Mouse (Mus musculus): ENCODE data around the gene Gps2. TPM values are rescaled to one million over a fixed set of nuclear protein-coding genes. Genes with fewer than 3 reads are reported as not detected.

Gene Gps2
- polyA plus RNA-seq (2015; fragmentation: Nextera tagmentation; extraction: Ambion mirVana) = 50.1 and 51.2 TPM in 2 replicates

DNA sequence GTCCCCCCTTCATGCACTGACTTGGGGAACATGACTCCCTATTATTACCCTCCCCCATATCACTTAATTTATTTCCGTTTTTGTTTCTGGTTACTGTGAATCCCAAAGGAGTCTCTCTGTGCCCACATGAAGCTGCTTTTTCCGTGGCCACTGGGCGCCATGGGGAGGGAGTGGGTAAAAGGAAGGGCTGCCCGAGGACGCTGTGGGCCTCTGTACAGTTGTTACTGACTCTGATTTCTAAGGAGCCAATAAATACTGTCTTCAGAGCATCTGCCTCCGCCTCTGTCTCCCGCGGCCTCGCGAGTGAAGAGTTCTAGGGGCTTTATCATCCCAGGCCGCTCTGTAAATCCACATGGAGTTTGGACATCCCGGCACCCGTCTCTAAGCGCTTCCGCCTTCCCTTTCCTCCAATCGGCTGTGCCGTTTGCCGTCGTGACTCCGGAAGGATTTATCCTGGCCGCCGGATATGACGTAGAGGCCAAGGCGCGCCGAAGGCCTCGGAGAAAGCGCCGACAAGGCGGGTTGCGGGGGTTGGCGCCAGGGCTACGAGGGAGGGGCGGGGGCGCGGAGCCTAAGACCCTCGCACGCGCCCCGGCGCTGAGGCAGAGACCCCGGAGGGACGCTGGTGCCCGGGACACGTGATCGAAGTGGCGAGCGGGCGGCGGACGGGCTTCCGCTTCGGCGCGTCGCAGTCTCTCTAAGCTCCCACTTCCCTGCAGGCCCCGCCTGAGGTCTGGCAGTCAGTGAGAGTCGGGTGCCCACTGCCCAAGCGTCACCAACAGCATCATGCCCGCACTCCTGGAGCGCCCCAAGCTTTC, at the start of gene Gps2:
Gene Gps2 (plus strand): TSS at position 335 of the 818 bp plus-strand sequence.
- ATAC-seq (replicated peaks; ENCODE audit: extremely low read depth, insufficient read depth, low FRiP score) = peak; percentile 88
- Histone ChIP-seq H3K9ac (ENCODE audit: low read length) (peak within 1 kb of the TSS; percentile 94), H3K4me2 (ENCODE audit: low read depth, low read length) (peak within 1 kb of the TSS; percentile 99), H3K27me3 (ENCODE audit: control insufficient read depth, insufficient read depth, low read length) (no peaks in the 10 kb centered on the region), H3K9me3 (replicated peaks; ENCODE audit: control insufficient read depth, low read length) (no peaks in the 10 kb centered on the region), H3K4me1 (ENCODE audit: control insufficient read depth, insufficient read depth, low read length) (peaks cover 32% of the 10 kb centered on the region), H3K4me3 (ENCODE audit: low read length) (peak within 1 kb of the TSS; percentile 97), H3K27ac (ENCODE audit: low read length) (peak within 1 kb of the TSS; percentile 91), H3K36me3 (ENCODE audit: control insufficient read depth, insufficient read depth) (peaks cover 68% of the 10 kb centered on the region)
- 2% methylated on average over 61 of the region's 61 CpGs for WGBS

DNA sequence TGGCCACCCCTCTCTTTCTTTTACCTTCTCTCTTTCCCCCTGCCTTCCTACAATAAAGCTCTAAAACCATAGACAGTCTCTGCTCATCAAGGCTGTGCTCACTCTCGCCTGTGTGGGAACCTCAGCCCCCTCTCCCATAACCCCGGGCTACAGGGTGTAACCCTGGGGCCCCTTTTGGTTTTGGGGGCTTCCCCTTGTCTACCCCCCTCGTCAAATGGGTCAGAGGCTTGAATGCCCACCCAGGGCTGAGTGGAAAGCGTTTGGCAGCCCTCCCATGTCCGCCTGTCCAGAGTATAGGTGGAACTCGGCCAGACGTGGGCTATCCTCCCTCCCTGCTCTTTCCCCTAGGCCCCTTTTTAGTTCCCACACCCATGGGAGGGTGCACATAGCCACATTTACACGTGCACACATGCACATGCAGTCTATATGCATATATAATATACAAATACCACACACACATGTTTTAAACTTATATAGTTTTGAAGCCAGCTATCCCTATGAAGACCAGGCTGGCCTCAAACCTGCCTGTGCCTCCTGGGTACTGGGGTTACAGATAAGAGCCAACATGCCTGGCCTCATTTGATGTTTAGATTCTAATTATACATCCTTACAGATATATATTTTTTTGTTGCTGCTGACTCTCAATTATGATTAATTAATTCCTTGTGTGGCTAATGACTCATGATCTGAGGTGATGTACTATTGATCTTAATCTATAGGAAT, 49.4 kb upstream of the Gps2 start:
- WGBS = 38% methylated on average over 8 of the region's 8 CpGs
- no peak overlapping the region for H3K4me3 ChIP-seq (ENCODE audit: low read length)

DNA sequence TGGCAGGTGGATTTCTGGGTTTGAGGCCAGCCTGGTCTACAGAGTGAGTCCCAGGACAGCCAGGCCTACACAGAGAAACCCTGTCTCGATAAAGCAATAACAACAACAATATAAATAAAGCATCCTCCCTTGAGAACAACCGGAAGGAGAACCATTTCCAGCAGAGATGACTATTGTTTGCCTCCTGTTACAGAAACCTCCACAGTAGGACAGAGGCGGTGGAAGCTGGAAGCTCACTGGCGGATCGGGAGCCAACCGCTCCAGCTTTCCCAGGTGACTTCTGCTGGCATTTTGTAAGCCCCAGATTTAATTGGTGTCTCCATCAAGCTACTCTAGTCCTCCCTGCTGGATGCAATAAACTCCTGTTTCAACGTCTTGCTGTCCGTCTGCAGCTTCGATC, 48.1 kb upstream of the Gps2 start:
- ATAC-seq (replicated peaks; ENCODE audit: extremely low read depth, insufficient read depth, low FRiP score) = no peak
- no peaks in the 10 kb centered on the region for H3K9me3 ChIP-seq (replicated peaks; ENCODE audit: control insufficient read depth, low read length)
- 79% methylated on average over 9 of the region's 9 CpGs for WGBS
- no peak overlapping the region for H3K27ac ChIP-seq (ENCODE audit: low read length)
- H3K36me3 ChIP-seq (ENCODE audit: control insufficient read depth, insufficient read depth) = no peaks in the 10 kb centered on the region
- H3K4me2 ChIP-seq (ENCODE audit: low read depth, low read length) = no peak overlapping the region
- no peak overlapping the region for H3K4me3 ChIP-seq (ENCODE audit: low read length)
- H3K9ac ChIP-seq (ENCODE audit: low read length) = no peak overlapping the region
- no peaks in the 10 kb centered on the region for H3K27me3 ChIP-seq (ENCODE audit: control insufficient read depth, insufficient read depth, low read length)
- H3K4me1 ChIP-seq (ENCODE audit: control insufficient read depth, insufficient read depth, low read length) = peaks cover 3% of the 10 kb centered on the region

More for the DNA sequence above, 49.4 kb upstream of the Gps2 start:
- peak overlapping the region; percentile 35; the same call in 1 of the 2 replicates for H3K27ac ChIP-seq (ENCODE audit: low read length)
- no peak overlapping the region; the same call in 1 of the 2 replicates for H3K9ac ChIP-seq (ENCODE audit: low read length)
- no peaks in the 10 kb centered on the region for H3K9me3 ChIP-seq (replicated peaks; ENCODE audit: control insufficient read depth, low read length)
- H3K36me3 ChIP-seq (ENCODE audit: control insufficient read depth, insufficient read depth) = no peaks in the 10 kb centered on the region
- no peak overlapping the region for H3K4me2 ChIP-seq (ENCODE audit: low read depth, low read length)
- no peak for ATAC-seq (replicated peaks; ENCODE audit: extremely low read depth, insufficient read depth, low FRiP score)
- peaks cover 3% of the 10 kb centered on the region for H3K4me1 ChIP-seq (ENCODE audit: control insufficient read depth, insufficient read depth, low read length)
- H3K27me3 ChIP-seq (ENCODE audit: control insufficient read depth, insufficient read depth, low read length) = no peaks in the 10 kb centered on the region

DNA sequence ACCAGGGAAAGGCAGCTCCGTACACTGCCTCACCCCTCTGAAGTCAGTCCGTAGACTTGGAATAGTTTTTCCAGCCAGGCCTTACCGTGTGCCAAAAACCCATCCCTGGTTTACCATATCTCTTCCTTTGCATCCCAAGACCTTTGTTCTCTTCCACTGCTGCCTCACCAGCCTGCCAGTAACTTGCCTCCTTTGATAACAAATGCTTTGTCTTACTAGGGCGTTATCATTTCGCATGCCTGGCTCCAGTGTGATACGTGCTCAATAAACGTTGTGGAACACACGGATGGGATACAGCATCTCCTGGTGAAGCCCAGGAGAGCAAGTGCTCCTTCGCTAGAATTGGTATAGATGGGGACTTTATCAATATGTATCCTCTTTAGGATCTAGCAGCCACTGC, 46.4 kb upstream of the Gps2 start:
- H3K4me3 ChIP-seq (ENCODE audit: low read length) = no peak overlapping the region
- WGBS = 45% methylated on average over 9 of the region's 9 CpGs
- ATAC-seq (replicated peaks; ENCODE audit: extremely low read depth, insufficient read depth, low FRiP score) = no peak

DNA sequence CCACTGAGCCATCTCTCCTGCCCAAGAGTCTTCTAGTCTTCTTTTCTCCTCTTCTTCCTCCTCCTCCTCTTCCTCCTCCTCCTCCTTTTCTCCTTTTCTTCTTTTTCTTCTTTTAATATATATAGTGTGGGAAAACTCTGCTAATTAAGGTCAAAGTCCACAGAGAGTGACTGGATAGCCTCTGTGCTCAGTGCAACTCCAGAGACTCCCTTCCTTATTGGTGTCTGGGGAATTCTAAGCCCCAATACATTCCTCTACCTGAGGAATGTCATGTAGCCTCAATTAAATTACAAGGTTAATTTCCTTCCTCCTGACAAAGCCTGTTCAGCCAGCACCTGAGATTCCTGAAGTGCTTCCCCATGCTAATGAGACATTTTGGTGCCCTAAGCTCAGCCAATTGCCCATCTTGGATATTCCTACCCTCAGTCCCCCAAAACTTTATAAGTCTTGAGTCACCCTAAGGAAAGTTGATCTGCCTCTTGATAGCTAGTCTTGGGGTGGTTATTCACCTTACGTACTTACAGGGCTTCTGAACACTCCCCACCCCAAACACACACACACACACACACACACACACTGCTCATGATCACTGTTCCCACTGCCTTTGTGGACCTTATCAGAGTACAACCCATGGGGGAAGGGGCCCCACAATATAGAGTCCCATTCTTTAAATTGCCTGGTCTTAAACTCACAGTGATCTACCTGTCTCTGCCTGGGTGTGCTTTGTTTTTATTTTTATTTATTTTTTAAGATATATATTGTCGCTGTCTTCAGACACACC, 43.2 kb upstream of the Gps2 start:
- Histone ChIP-seq H3K4me2 (ENCODE audit: low read depth, low read length) (no peak overlapping the region), H3K27ac (ENCODE audit: low read length) (no peak overlapping the region), H3K27me3 (ENCODE audit: control insufficient read depth, insufficient read depth, low read length) (no peaks in the 10 kb centered on the region), H3K9ac (ENCODE audit: low read length) (no peak overlapping the region), H3K36me3 (ENCODE audit: control insufficient read depth, insufficient read depth) (no peaks in the 10 kb centered on the region), H3K4me3 (ENCODE audit: low read length) (no peak overlapping the region), H3K4me1 (ENCODE audit: control insufficient read depth, insufficient read depth, low read length) (no peaks in the 10 kb centered on the region), H3K9me3 (replicated peaks; ENCODE audit: control insufficient read depth, low read length) (no peaks in the 10 kb centered on the region)
- 85% methylated on average over 2 of the region's 2 CpGs for WGBS
- no peak for ATAC-seq (replicated peaks; ENCODE audit: extremely low read depth, insufficient read depth, low FRiP score)

More for the DNA sequence above, 46.4 kb upstream of the Gps2 start:
- no peak overlapping the region for H3K4me2 ChIP-seq (ENCODE audit: low read depth, low read length)
- H3K4me1 ChIP-seq (ENCODE audit: control insufficient read depth, insufficient read depth, low read length) = peaks cover 3% of the 10 kb centered on the region
- no peaks in the 10 kb centered on the region for H3K27me3 ChIP-seq (ENCODE audit: control insufficient read depth, insufficient read depth, low read length)
- no peaks in the 10 kb centered on the region for H3K9me3 ChIP-seq (replicated peaks; ENCODE audit: control insufficient read depth, low read length)
- H3K9ac ChIP-seq (ENCODE audit: low read length) = no peak overlapping the region
- no peaks in the 10 kb centered on the region for H3K36me3 ChIP-seq (ENCODE audit: control insufficient read depth, insufficient read depth)
- H3K27ac ChIP-seq (ENCODE audit: low read length) = no peak overlapping the region

DNA sequence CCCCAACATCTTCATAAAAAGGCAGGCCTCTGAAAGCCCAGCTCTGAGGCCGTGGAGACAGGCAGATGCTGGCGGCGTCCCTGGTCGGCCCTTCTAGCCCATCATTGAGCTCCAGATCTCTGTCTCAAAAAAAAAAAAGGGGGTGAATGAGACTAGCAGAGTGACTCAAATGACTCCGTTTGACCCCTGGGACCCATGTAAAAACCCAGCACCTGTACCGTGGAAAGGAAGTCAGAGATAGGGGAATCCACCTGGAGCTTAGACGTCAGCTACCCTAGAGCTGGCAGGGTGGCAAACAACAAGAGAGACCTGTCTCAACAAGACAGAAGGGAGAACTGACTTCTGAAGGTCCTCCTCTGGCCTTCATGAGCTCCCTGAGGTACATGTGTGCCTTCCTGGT, 41.9 kb upstream of the Gps2 start:
- H3K4me3 ChIP-seq (ENCODE audit: low read length) = no peak overlapping the region
- ATAC-seq (replicated peaks; ENCODE audit: extremely low read depth, insufficient read depth, low FRiP score) = no peak
- H3K27ac ChIP-seq (ENCODE audit: low read length) = no peak overlapping the region
- no peaks in the 10 kb centered on the region; the same call in 1 of the 2 replicates for H3K4me1 ChIP-seq (ENCODE audit: control insufficient read depth, insufficient read depth, low read length)
- 84% methylated on average over 7 of the region's 7 CpGs for WGBS
- no peaks in the 10 kb centered on the region for H3K36me3 ChIP-seq (ENCODE audit: control insufficient read depth, insufficient read depth)
- H3K9me3 ChIP-seq (replicated peaks; ENCODE audit: control insufficient read depth, low read length) = no peaks in the 10 kb centered on the region
- H3K9ac ChIP-seq (ENCODE audit: low read length) = no peak overlapping the region
- H3K4me2 ChIP-seq (ENCODE audit: low read depth, low read length) = no peak overlapping the region
- no peaks in the 10 kb centered on the region for H3K27me3 ChIP-seq (ENCODE audit: control insufficient read depth, insufficient read depth, low read length)

DNA sequence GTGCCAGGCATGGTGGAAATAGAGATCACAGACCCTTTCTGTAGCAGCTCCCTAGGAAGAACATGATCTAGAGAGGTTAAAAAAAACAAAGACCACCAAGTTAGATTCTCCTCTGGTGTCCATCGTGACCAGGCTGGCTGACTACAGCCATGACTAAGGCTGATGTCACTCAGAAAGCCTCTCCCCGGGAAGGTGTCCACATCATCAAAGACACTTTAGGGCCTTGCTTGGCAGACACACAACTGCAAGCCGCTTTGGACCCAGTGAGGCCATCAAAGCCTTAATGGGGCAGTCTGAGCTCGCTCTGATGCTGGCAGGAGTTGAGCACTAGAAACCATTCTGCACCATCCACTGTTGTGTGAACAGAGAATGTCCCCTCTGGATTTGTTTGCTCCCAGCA, 41.2 kb upstream of the Gps2 start:
- WGBS = 70% methylated on average over 4 of the region's 4 CpGs
- Histone ChIP-seq H3K9me3 (replicated peaks; ENCODE audit: control insufficient read depth, low read length) (no peaks in the 10 kb centered on the region), H3K27ac (ENCODE audit: low read length) (no peak overlapping the region), H3K36me3 (ENCODE audit: control insufficient read depth, insufficient read depth) (no peaks in the 10 kb centered on the region), H3K27me3 (ENCODE audit: control insufficient read depth, insufficient read depth, low read length) (no peaks in the 10 kb centered on the region), H3K9ac (ENCODE audit: low read length) (no peak overlapping the region), H3K4me1 (ENCODE audit: control insufficient read depth, insufficient read depth, low read length) (peaks cover 5% of the 10 kb centered on the region; the same call in 1 of the 2 replicates), H3K4me2 (ENCODE audit: low read depth, low read length) (no peak overlapping the region), H3K4me3 (ENCODE audit: low read length) (no peak overlapping the region)
- ATAC-seq (replicated peaks; ENCODE audit: extremely low read depth, insufficient read depth, low FRiP score) = no peak

- H3K4me2 ChIP-seq (ENCODE audit: low read depth, low read length) = no peak overlapping the region
- H3K4me1 ChIP-seq (ENCODE audit: control insufficient read depth, insufficient read depth, low read length) = peaks cover 12% of the 10 kb centered on the region
- H3K9ac ChIP-seq (ENCODE audit: low read length) = no peak overlapping the region
- no peak overlapping the region for H3K4me3 ChIP-seq (ENCODE audit: low read length)
- peak; percentile 38 for ATAC-seq (replicated peaks; ENCODE audit: extremely low read depth, insufficient read depth, low FRiP score)
- no peaks in the 10 kb centered on the region for H3K27me3 ChIP-seq (ENCODE audit: control insufficient read depth, insufficient read depth, low read length)
- no peaks in the 10 kb centered on the region for H3K9me3 ChIP-seq (replicated peaks; ENCODE audit: control insufficient read depth, low read length)
- 37% methylated on average over 7 of the region's 7 CpGs for WGBS
- peak overlapping the region; percentile 74 for H3K27ac ChIP-seq (ENCODE audit: low read length)
- H3K36me3 ChIP-seq (ENCODE audit: control insufficient read depth, insufficient read depth) = no peaks in the 10 kb centered on the region
Observed at GRCm38 (mm10) chr11:69876186-69876585, 37.5 kb upstream of the Gps2 start.
